Mouse (Mus musculus): Measurements from ENCODE around the gene Hist1h3e.

DNA sequence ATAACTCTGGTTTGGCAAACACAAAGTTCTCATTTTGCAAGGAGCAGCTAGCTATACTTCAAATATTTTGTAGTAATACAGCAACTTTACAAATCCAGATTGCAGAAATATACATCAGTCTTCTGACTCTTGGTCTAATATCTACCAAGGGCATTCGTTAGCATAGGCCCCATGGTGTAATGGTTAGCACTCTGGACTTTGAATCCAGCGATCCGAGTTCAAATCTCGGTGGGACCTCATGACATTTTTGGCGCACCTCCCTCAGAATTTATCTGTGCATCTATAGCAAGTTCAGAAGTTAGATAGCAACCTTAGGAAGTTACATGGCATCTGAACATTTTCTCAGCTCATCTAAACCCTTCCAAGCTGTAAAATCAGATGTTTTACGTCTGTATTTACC is 43.3 kb downstream of the Hist1h3e start:
- TF ChIP-seq CTCF (IDR thresholded peaks at IDR 0.05; ENCODE audit: control insufficient read depth, insufficient read depth, insufficient read length) (no peak), CEBPB (IDR thresholded peaks at IDR 0.05; ENCODE audit: low read depth) (no peak)

Data from C2C12 (cell line).